Mouse (Mus musculus) frontal cortex, postnatal 14 days (tissue): ENCODE measurements around the gene Serpina1e.

ENCODE experiments used
- DNase-seq, 2 experiments: peaks; one replicate each; pipeline ENCODE4 v3.0.0; 2022; ENCODE audit warnings: low spot score in 2 of 2

Serpina1e gene

GRCm38 (mm10) chr12:103958798-103959197 lies at the start of gene Serpina1e:
TSS of gene Serpina1e (minus strand) at chr12:103958975.
- DNase-seq: no peak

- DNase-seq: no peak
These were observed 45.9 kb upstream of the Serpina1e start for GRCm38 (mm10) chr12:104004689-104005088.

GRCm38 (mm10) chr12:104003238-104003612 lies 44.5 kb upstream of the Serpina1e start:
- DNase-seq: no peak

GRCm38 (mm10) chr12:104002569-104003237 lies 43.9 kb upstream of the Serpina1e start:
- no peak for DNase-seq

- no peak for DNase-seq
These were observed 41.8 kb upstream of the Serpina1e start for GRCm38 (mm10) chr12:104000594-104000993.

GRCm38 (mm10) chr12:103999611-104000010 lies 40.8 kb upstream of the Serpina1e start:
- DNase-seq: no peak

- DNase-seq: no peak
These were observed 37.7 kb upstream of the Serpina1e start for GRCm38 (mm10) chr12:103996513-103996912.

- DNase-seq: peak; percentile 69 to 84
These were observed 36.7 kb upstream of the Serpina1e start for GRCm38 (mm10) chr12:103995292-103996072.

GRCm38 (mm10) chr12:103992945-103993344 lies 34.2 kb upstream of the Serpina1e start:
- no peak for DNase-seq

- no peak for DNase-seq
These were observed 31.1 kb upstream of the Serpina1e start, which contains the start of gene Serpina11 for GRCm38 (mm10) chr12:103989857-103990256. TSS of gene Serpina11 (minus strand) at chr12:103989957.

- no peak for DNase-seq
These were observed 30.7 kb upstream of the Serpina1e start for GRCm38 (mm10) chr12:103989514-103989767.

- no peak for DNase-seq
These were observed 30.2 kb upstream of the Serpina1e start for GRCm38 (mm10) chr12:103988754-103989513.

GRCm38 (mm10) chr12:103985868-103986267 lies 27.1 kb upstream of the Serpina1e start:
- no peak for DNase-seq

- peak in 1 of 2 experiments; percentile 60 for DNase-seq
These were observed 26.2 kb upstream of the Serpina1e start for GRCm38 (mm10) chr12:103984935-103985334.

GRCm38 (mm10) chr12:103981646-103982360 lies 23.0 kb upstream of the Serpina1e start:
- DNase-seq: no peak

- DNase-seq: no peak
These were observed 19.5 kb upstream of the Serpina1e start for GRCm38 (mm10) chr12:103978294-103978693.

GRCm38 (mm10) chr12:103977846-103978245 lies 19.1 kb upstream of the Serpina1e start:
- DNase-seq: no peak

- no peak for DNase-seq
These were observed 18.3 kb upstream of the Serpina1e start for GRCm38 (mm10) chr12:103977060-103977459.

- no peak for DNase-seq
These were observed 12.3 kb upstream of the Serpina1e start for GRCm38 (mm10) chr12:103971080-103971479.

- no peak for DNase-seq
These were observed 10.9 kb upstream of the Serpina1e start for GRCm38 (mm10) chr12:103969577-103970116.

- DNase-seq: no peak
These were observed 8.0 kb upstream of the Serpina1e start for GRCm38 (mm10) chr12:103966761-103967160.

- no peak for DNase-seq
These were observed 4.5 kb upstream of the Serpina1e start for GRCm38 (mm10) chr12:103963288-103963687.
